Mouse (Mus musculus): Measurements from ENCODE around the gene Cyp21a1.
"Not testable (repeated sequence)": the region's sequence is repeated elsewhere in the genome, so short reads cannot be mapped to it uniquely, and the experiment has no call there.

The Cyp21a1 gene

GRCm38 (mm10) chr17:34803367-34803766, 994 bp downstream of the Cyp21a1 start:
- not testable (repeated sequence) for DNase-seq

GRCm38 (mm10) chr17:34802756-34803155, 1.6 kb downstream of the Cyp21a1 start:
- not testable (repeated sequence) for DNase-seq

- not testable (repeated sequence) for DNase-seq
Measured at GRCm38 (mm10) chr17:34800781-34801305, 3.5 kb downstream of the Cyp21a1 start.

- no peak for DNase-seq
Measured at GRCm38 (mm10) chr17:34799531-34799925, 4.8 kb downstream of the Cyp21a1 start.

GRCm38 (mm10) chr17:34798866-34799530, 5.4 kb downstream of the Cyp21a1 start:
- no peak for DNase-seq

GRCm38 (mm10) chr17:34798071-34798470, 6.3 kb downstream of the Cyp21a1 start:
- DNase-seq: not testable (repeated sequence)

GRCm38 (mm10) chr17:34797211-34797995, 7.0 kb downstream of the Cyp21a1 start:
- not testable (repeated sequence) for DNase-seq

DNA sequence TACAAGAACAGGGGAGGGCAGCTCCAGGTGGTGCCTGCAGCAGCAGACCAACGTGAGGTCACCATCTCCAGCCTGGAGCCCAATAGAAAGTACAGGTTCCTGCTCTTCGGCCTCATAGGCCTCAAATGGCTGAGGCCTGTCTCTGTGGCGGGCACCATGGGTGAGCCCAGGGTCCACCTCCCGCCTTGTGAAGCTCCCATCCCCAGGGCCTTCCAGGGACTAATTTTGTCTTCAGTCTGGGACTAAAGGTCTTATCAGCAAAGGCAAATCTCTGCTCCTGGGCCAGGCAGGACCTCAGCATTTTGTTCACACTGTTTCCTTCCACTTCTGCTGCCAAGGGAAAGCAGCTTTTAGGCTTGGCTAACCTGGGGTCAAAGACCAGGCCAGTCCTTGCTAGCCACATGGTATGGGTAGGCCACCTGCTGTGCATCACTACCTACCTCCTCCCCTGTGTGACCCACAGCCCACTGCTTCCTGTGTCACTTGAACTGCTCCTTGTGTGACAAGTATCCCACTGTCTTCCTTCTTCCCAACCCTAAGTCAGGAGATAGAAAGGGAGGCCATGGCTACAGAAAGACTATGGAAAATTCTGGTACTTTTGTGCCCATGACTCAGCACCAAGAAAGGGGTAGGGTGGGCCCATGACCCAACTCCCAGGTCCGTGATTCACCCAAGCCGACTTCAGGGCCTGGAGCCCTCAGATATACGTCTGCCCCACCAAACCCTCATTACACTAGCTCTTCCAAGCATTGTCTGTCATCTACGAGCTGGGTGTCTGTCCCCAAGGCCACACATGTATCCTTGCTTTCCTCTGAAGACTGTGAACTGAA, 7.8 kb downstream of the Cyp21a1 start:
- no peak for DNase-seq

- DNase-seq: peak; percentile 41
Measured at GRCm38 (mm10) chr17:34795633-34796032, 8.7 kb downstream of the Cyp21a1 start.

GRCm38 (mm10) chr17:34795016-34795415, 9.3 kb downstream of the Cyp21a1 start:
- DNase-seq: no peak

DNA sequence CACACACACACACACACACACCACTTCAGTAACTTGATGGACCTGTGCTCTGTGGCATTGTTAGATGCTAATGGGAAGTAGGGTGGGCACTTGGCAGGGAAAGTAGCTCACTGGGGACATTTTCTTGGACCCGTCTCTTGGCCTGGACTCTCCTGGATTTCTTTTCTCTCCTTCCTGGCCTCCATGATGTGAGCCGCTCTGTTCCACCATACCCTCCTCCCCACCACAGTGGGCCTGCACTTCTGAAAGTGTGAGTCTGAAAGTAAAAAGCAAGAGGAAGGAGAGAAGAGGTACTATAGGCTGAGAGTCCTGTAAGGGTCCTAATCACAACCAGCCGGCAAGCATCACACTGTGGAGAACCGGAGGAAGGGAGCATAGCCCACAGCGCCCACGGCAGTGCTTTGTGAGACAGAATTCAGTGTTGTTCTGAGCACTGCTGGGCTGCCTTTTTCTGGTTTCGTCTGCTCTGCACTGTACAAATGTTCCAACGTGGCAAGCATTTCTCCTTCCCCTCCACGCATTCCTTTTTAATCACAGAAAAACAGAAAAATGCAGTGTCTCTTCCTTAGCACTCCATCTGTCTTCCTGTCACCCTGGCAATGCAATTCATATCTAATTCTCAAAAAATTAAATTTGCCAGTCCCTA, 26.6 kb downstream of the Cyp21a1 start:
- no peak for DNase-seq

- no peak for DNase-seq
Measured at GRCm38 (mm10) chr17:34761471-34761870, 42.9 kb downstream of the Cyp21a1 start.
